Mouse (Mus musculus) adrenal gland, postnatal 25 days (tissue): Measurements from ENCODE around the gene Gm21861. TPM values are rescaled to one million over a fixed set of nuclear protein-coding genes. Genes with fewer than 3 reads are reported as not detected.
"Not testable (repeated sequence)": the region's sequence is repeated elsewhere in the genome, so short reads cannot be mapped to it uniquely, and the experiment has no call there.

Source experiments
- DNase-seq: peaks from one replicate; pipeline ENCODE4 v3.0.0; 2021; ENCODE audit warnings: mixed read lengths
- long read RNA-seq: library from polyadenylated mRNA; stranded (forward); transcript quantifications from one replicate; pipeline ENCODE4 v2.0.0, GENCODE M21; 2021
- total RNA-seq: library from RNA; stranded (reverse); gene quantifications from 2 replicates; pipeline ENCODE4 v1.2.3, GENCODE M21; 2021

Gene Gm21861
- not detected in 2 replicates for total RNA-seq
- long read RNA-seq = 0 reads

GRCm38 (mm10) chrY:58814497-58814896 is at the start of gene Gm21861:
Gm21861 (minus strand) TSS chrY:58814597.
- not testable (repeated sequence) for DNase-seq
